Mouse (Mus musculus) yolk sac, embryonic 10.5 days (tissue): ENCODE data around the gene Wipi1.

Experiments used
- DNase-seq: peaks from one replicate; pipeline ENCODE4 v3.0.0-alpha.2; 2017; ENCODE audit warnings: low spot score

Wipi1 gene

DNA sequence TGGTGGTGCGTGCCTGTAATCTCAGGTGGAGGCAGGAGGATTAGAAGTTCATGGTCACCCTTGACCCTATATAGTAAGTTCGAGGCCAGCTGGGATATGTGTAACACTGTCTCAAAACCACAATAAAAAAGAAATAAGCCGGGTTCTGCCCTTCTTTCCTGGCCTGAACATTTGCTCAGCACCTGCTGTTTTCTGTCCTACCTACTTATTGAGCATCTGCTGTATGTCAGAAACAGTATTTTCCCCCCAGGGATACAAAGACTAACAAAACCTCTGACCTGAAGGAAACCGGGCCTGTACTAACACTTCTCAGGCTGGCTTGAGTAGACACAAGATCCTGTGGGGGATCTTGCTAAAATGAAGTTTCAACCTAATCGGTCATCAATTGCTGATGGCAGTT is 74.8 kb downstream of the Wipi1 start:
- DNase-seq, result no peak

DNA sequence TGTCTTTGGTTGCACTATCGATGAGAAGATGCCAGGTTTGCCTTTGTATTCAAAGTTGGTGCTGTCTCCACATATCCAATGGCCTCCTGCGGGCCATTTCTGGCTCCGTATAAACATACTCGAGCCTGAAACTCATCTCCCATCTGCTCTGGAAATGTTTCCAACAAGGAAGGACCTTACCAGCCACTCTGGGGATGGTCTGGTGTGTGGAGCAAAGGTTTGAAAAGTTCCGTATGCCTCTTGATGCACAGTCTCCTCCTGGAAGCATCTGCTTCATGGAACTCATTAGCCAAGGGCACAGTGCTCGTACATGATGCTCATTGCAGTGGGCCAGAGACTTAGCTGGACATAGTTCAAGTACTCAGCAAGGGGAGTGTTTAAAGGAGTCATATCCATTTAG is 75.8 kb downstream of the Wipi1 start:
- no peak for DNase-seq

DNA sequence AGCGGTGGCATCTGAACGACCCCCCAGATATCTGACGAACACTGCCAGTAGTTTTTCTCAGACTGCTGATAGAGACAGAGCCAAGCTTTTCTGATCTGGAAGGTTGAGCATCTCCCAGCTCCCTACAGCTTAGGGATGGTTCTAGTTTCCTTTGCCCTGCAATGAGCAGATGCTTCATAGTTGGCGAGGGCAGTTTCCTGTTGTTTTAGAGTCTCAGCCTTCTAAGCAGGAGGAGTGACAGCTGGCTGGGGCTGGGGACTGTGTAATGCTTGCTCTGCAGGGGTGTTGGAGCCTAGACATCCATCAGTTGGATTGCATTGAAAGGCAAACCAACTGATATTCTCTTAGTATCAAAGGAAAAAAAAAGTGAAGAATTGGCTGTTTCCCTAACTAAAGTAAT is 81.7 kb downstream of the Wipi1 start:
- DNase-seq, result no peak

DNA sequence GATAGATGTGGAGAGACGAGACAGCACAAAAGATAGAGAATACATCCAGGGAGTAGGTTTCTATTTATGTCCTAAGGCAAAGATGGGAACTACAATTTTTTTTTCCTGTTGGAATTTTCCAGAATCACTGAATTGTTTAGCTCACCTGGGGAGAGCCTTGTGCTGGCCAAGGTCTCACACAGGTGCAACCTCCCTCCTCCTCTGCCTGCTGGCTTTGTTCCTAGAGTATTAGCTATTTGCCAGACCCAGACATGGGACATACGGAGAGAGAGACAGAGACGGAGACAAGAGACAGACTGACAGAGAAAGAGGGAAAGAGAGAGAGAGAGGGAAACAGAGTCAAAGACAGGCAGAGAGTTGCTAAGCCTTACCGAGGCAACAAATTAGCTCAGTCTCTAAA is 86.2 kb downstream of the Wipi1 start:
- no peak for DNase-seq

DNA sequence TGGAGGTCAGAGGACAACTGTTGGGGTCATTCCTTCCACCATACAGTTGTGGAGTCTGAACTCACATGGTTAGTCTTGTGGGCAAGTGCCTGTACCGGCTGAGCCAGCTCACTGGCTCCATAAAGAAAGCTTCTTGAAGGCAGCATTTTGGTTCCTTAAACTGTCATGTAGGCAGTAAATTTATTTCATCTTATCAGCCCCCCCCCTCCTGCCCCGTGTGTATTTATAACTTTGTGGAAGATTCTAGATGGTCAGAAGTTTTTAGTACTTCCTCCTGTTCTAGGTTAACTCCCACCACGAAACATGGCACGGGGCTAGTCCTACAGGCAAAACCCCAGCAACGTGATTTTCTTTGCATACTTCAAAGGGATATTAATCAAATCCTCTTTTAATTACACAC is 86.9 kb downstream of the Wipi1 start:
- DNase-seq, result no peak
